Mouse (Mus musculus) cerebellum, adult 2 months (tissue): ENCODE results near the gene Uso1. TPM values are rescaled to one million over a fixed set of nuclear protein-coding genes. Genes with fewer than 3 reads are reported as not detected.

Experiments used
- DNase-seq, 2 experiments: peaks; one replicate each; pipeline ENCODE4 v3.0.0; 2021
- H3K27ac ChIP-seq: fragments of 200-500 bp; 2 replicates; pipeline ENCODE4 v1.5.1; 2012; ENCODE audit warnings: low read length, control low read depth, inconsistent platforms; ENCODE audit not compliant: insufficient read depth
- H3K27me3 ChIP-seq: fragments of 200-500 bp; 2 replicates; pipeline ENCODE4 v1.6.1; 2012; ENCODE audit warnings: inconsistent platforms, mild to moderate bottlenecking, low read length, moderate library complexity; ENCODE audit not compliant: control insufficient read depth, insufficient read depth
- H3K4me1 ChIP-seq: fragments of 200-500 bp; 2 replicates; pipeline ENCODE4 v1.6.1; 2011; ENCODE audit warnings: low read length; ENCODE audit not compliant: control insufficient read depth, insufficient read depth
- H3K4me3 ChIP-seq: fragments of 200-500 bp; replicated peaks from 2 replicates; pipeline ENCODE3; 2011; ENCODE audit warnings: mild to moderate bottlenecking, low read depth, low read length, control low read depth; ENCODE audit not compliant: insufficient read depth
- CTCF ChIP-seq: fragments of 200-500 bp; IDR thresholded peaks from 2 replicates; pipeline ENCODE4 v1.5.1; 2011; ENCODE audit warnings: low read depth, mild to moderate bottlenecking, control low read depth, low read length, moderate library complexity, borderline replicate concordance; ENCODE audit not compliant: insufficient read depth
- POLR2A ChIP-seq: fragments of 200-500 bp; IDR thresholded peaks from 2 replicates; pipeline ENCODE4 v1.6.1; 2011; ENCODE audit warnings: low read length, control low read depth, borderline replicate concordance; ENCODE audit not compliant: insufficient read depth
- WGBS: fragments of 180-500 bp; shearing (Covaris S2); methylation state at CpG from one replicate; pipeline ENCODE4 v1.1.7; 2018; 5-methylcytosine and 5-hydroxymethylcytosine counted together
- polyA plus RNA-seq: library from polyadenylated mRNA; depleted of rRNA; stranded (reverse); fragments of >200 nt; gene quantifications from 2 replicates; pipeline ENCODE4 v1.2.3, GENCODE M21; 2012

Uso1 gene
- polyA plus RNA-seq, 1 experiment = 59.3 TPM

DNA sequence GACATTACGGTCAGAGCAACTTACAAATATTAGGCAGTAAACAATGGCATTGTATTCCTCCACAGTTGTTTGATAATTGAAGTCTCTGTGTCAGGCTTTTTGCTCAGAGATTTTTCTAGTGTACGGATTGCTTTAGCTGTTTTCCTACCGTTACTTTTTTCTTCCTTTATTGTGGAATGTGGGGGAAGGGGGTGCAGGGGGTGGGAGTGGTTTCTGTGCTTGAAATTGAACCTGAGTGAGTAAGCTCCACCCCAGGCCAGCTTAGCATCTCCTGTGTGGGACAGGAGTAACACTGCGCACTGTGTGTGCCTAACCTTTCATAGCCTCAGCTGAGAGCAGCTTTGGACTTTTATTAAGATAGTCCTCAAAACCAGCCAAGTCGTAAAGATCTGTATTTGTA, 4.0 kb downstream of the Uso1 start:
- H3K27me3 ChIP-seq = no peaks in the 10 kb centered on the region
- H3K4me3 ChIP-seq = no peak overlapping the region
- WGBS = 82% methylated on average over 5 of the region's 5 CpGs
- no peak for DNase-seq
- H3K4me1 ChIP-seq = peaks cover 8% of the 10 kb centered on the region; the same call in 1 of the 2 replicates
- no peak overlapping the region for H3K27ac ChIP-seq
- no peak for TF ChIP-seq CTCF
- TF ChIP-seq POLR2A = no peak

DNA sequence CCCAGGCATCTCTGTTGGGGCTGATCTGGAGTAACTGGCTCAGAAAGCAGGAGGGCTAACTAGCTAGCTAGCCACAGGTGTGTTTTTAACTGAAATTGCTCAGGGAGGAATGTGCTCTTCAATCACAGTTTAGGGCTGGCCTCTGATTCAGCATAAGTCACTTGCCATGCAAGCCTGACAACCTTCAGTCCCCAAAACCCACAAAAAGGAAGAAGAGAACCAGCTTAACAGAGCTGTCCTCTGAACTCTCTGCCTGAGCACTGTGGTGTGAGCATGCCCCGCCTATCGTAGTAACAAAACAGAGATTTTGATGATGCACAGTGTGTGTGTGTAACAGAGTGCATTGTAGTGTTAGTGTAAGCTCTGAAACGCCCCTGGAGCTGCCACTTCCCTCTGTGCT, 4.7 kb downstream of the Uso1 start:
- H3K4me3 ChIP-seq = no peak overlapping the region
- WGBS = 75% methylated on average over 3 of the region's 3 CpGs
- no peaks in the 10 kb centered on the region for H3K27me3 ChIP-seq
- no peak for DNase-seq
- TF ChIP-seq POLR2A = no peak
- no peak for TF ChIP-seq CTCF
- H3K4me1 ChIP-seq = peaks cover 8% of the 10 kb centered on the region; the same call in 1 of the 2 replicates
- no peak overlapping the region for H3K27ac ChIP-seq

DNA sequence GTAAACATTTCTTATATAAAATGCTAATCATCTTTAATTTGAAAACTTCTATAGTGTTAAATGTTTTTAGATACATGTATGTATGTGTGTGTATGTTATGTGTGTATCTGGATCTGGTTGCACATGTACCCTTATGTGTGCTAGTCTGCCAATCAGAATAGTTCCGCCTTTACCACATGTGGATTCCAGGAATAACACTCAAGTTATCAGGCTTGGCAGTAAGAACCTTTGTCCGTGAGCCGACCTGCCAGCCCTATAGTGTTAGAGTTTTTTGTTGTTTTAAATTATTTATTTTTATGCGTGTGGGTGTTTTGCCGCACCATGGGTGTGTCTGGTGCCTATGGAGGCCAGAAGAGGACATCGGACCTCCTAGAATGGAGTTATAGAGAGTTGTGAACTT, 5.9 kb downstream of the Uso1 start:
- Histone ChIP-seq H3K27ac (no peak overlapping the region), H3K4me3 (no peak overlapping the region), H3K27me3 (no peaks in the 10 kb centered on the region), H3K4me1 (peaks cover 8% of the 10 kb centered on the region; the same call in 1 of the 2 replicates)
- no peak for DNase-seq
- TF ChIP-seq CTCF = no peak
- TF ChIP-seq POLR2A = no peak
- WGBS = 93% methylated on average over 6 of the region's 6 CpGs

DNA sequence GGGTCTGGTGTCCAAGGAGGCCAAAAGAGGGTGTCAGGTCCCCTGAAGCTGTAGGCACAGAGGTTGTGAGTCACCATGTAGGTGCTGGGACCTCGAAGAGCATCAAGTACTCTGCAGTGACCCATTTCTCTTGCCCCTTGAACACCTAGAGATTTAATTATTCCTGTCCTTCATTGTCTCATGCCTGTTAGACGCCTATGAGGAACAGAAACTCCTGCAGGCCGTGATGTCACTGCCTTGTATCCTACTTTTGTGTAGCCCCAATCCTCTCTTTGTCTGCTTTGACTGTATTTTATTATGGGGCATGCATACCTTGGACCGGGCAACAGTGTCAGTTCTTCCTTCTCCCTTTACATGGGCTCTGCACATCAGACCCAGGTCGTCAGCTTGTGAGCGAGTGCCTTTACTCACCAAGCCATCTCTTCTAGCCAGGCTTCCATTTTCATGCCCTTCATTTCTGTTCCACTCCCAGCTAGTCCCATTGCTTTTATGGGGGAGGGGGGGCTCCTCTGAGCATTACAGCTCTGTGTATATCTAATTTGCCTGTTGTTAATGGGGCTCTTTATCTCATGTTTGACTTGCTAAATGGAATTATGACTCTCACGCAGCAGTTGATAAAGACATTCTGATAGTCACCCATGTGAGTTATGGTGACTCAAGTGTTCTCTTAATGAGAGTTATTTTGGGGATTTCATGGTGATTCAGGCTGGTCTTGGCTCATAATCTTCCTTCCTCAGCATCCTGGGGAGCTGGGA, 7.4 kb downstream of the Uso1 start:
- Histone ChIP-seq H3K4me1 (no peaks in the 10 kb centered on the region), H3K4me3 (no peak overlapping the region), H3K27ac (no peak overlapping the region), H3K27me3 (no peaks in the 10 kb centered on the region)
- TF ChIP-seq POLR2A = no peak
- no peak for TF ChIP-seq CTCF
- WGBS = 87% methylated on average over 7 of the region's 7 CpGs
- DNase-seq = no peak

DNA sequence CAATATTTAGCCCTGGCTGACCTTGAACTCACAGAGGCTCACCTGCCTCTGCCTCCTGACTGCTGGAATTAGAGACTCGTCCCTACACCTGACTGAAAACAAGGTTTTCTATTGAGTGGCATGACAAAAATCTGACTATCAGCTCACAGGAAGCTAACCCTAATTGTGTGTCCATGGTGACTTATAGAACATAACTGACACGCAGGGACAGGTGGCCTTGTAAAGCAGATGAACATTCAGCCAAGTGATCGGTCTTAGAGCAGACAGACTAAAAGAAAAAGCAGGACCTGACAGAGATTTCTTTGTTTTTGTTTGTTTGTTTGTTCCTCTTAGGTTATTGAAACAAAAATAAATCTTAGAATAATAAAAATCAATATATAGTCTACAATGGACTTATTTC, 10.5 kb downstream of the Uso1 start:
- H3K27ac ChIP-seq = no peak overlapping the region
- no peaks in the 10 kb centered on the region for H3K4me1 ChIP-seq
- TF ChIP-seq POLR2A (no peak), CTCF (no peak)
- 70% methylated on average over 3 of the region's 3 CpGs for WGBS
- H3K27me3 ChIP-seq = no peaks in the 10 kb centered on the region
- no peak for DNase-seq
- H3K4me3 ChIP-seq = no peak overlapping the region

DNA sequence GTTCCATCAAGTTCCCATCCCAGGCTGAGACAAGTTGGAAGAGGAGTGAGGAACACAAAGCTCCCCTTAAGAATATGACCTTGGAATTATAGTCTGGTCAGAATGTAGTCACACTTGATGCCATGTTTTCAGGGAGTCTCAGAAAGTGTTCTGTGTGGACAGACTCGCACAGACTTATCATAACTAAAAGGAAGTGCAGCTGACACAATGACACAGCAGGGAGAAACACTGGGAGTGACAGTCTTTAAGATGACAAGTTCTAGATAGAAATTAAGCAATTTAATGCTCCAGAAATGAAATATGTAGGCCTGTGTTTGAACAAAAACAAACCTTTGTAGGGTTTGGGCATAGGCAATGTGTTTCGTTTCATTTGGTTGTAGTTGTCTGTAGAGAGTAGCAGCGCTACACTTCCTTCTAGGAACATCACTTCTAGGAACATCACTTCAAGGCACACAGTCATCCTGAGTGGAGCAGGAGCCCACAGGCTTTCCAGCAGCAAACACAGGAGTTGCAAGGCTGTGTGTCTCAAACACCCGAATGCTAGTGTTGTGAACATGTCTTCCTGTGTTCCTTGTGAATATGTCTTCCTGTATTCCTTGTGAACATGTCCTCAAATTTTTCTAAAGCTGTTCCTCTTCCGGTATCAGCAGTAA, 11.7 kb downstream of the Uso1 start:
- TF ChIP-seq CTCF (no peak), POLR2A (no peak)
- no peaks in the 10 kb centered on the region for H3K27me3 ChIP-seq
- no peak overlapping the region for H3K27ac ChIP-seq
- H3K4me1 ChIP-seq = no peaks in the 10 kb centered on the region
- H3K4me3 ChIP-seq = no peak overlapping the region
- 80% methylated on average over 5 of the region's 5 CpGs for WGBS
- DNase-seq = no peak

DNA sequence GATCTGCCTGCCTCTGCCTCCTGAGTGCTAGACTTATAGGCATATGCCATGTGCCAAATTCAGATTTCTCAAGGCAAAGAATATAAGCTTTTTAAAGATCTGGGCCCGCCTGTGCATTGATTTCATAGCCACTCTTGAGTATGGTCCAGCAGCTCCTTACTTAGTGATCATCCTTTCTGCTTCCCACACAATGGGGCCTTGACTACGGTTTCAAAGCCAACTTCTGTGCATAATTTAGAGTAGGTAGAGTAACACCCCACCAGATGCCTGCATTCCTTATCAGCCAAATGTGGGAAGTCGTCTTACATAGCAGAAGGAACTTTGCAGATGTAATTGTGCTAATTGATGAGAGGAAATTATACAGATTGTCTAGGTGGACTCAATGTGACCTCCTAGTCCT, 17.1 kb downstream of the Uso1 start:
- Histone ChIP-seq H3K27me3 (no peaks in the 10 kb centered on the region), H3K4me3 (no peak overlapping the region), H3K4me1 (no peaks in the 10 kb centered on the region), H3K27ac (no peak overlapping the region)
- 82% methylated on average over 3 of the region's 3 CpGs for WGBS
- no peak for TF ChIP-seq CTCF
- no peak for TF ChIP-seq POLR2A
- DNase-seq = no peak

DNA sequence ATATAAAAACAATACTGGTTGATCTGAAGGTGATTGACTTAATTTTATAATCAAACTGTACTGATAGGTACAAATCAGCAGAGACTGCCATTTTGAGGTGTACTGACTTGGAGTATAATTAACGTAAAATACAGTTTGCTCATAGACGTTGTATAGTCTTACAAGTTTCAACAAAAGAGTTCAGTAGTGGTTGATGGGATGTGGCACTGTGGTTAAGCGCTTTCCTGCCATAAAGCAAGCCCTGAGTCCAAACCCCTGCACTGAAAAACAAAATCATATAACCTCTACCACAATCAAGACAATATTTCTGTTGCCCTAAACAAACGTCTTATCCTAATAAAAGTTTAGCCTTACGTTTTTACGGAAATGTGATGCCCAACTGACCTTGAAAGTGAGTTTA, 28.2 kb downstream of the Uso1 start:
- H3K4me1 ChIP-seq = no peaks in the 10 kb centered on the region
- no peaks in the 10 kb centered on the region for H3K27me3 ChIP-seq
- no peak for DNase-seq
- no peak overlapping the region for H3K4me3 ChIP-seq
- 93% methylated on average over 6 of the region's 6 CpGs for WGBS
- no peak overlapping the region for H3K27ac ChIP-seq
- TF ChIP-seq POLR2A (no peak), CTCF (no peak)
